Mouse (Mus musculus) left cerebral cortex, adult 6 months (tissue): ENCODE measurements around the gene Armc7. TPM values are rescaled to one million over a fixed set of nuclear protein-coding genes. Genes with fewer than 3 reads are reported as not detected.

ENCODE experiments used
- long read RNA-seq, 2 experiments: library from polyadenylated mRNA; unstranded; transcript quantifications; one replicate each; pipeline ENCODE4 v2.0.0; 2019 to 2020
- polyA plus RNA-seq: library from polyadenylated mRNA; unstranded; fragments of <200 nt; fragmentation: Nextera tagmentation; gene quantifications from 2 replicates; pipeline ENCODE4 v1.2.3, GENCODE M21; 2021

The Armc7 gene
- 8.7 and 8.9 TPM in 2 replicates for polyA plus RNA-seq
- long read RNA-seq, experiment 1, transcript Armc7-201 (3 exons, 2,260 nt), result major isoform, 35 of 61 reads
- long read RNA-seq, experiment 1, transcript Armc7-204 (2 exons, 662 nt), result minor isoform, 7 of 61 reads
- long read RNA-seq, experiment 1, partial matches to known transcripts, result 5 of 61 reads
- long read RNA-seq, experiment 1, other reads (novel, unspliced or antisense), result 10 of 61 reads
- long read RNA-seq, experiment 2, transcript Armc7-201 (3 exons, 2,260 nt), result major isoform, 8 of 14 reads
- long read RNA-seq, experiment 2, partial matches to known transcripts, result 0 of 14 reads
- long read RNA-seq, experiment 2, other reads (novel, unspliced or antisense), result 6 of 14 reads

DNA sequence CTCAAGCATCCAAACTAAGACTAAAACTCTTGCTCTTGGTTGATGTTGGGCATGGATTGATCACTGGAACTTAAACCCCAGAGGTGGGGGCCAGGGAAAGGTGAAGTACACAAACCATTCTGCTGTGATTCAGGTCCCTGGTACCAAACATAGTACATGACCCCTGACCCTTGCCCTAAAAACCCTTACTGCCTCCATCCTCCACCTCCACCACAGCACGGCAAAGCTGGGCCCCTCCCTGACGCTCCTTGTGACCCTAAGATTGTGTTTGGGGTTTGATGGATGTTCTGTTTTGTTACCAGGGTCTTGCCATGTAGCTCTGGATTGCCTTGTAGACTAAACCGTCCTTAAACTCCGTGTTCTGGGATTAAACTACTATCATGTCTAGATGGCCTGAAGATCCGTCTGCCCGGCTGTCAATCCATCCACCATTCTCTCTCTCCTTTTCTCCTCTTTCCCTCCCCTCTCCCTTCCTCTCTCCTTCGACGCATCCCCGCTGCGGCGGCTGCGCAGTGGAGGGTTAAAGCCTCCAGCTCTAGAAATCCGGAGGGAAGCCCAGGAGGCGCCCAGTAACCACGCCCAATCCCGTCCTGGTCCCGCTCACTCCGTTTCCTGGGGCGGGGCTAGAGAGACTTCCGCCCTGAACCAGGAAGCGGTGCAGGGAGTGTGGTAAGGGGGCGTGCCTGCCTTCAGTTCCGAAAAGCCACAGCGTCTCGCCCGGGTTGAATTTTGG, at the start of gene Armc7:
Gene Armc7, plus strand, starts transcription at position 643 of the 733 bp plus-strand sequence.

DNA sequence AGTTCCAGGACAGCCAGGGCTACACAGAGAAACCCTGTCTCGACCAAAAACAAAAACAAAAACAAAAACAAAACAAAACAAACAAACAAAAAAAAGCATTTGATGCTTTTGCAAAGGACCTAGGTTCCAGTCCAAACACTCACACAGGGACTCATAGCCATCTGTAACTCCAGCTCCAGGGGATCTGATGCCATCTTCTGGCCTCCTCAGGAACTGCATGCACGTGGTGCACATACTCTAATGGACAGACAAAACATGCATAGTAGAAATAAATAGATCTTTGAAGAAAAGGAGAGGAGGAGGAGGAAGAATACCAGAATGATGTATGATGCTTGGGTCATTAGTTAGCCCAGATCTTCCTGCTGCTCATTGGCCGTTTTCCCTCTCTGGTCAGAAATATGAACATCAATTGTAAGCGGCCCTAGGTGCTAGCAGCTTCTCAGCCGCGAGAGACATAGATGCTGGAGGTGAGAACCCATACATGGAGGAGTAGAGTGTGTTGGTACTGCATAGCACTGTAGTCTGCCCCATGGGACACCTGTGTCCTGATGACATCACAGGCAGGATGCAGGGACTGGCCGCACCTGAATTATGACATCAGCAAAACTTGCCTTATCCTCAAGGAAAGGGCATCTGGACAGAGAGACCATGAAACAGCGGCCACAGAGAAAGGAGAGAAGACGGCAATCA, 35.4 kb upstream of the Armc7 start, which contains the start of gene Trim80:
Gene Trim80, plus strand, starts transcription at position 640 of the 690 bp plus-strand sequence.

DNA sequence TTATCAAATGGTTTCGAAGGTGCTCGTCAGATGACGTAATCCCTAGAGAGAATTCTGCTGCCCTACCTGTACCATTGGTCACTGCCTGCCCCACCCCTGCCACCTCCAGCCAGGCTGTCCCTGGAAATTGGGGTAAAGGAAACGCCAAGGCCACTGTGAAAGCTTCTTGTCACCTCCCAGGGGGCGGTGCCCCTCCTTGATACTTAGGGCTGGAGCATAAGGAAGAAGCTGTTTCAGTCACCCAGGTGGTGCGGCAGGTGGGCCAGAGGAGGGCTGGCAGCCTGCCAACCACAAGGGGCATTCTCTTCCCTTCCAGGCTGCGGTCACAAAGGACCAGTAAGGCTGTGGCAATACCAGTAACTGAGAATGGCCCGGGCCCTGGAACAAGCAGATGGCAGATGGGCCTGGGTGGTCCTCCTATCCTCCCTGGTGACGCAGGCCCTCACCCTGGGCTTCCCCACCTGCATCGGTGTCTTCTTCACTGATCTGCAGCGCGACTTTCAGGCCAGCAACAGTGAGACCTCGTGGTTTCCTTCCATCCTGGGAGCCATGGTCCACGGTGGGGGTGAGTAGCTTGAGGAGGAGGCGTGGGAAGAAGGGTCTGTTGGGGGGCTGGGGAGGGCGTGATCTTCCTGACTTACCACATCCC, 13.1 kb upstream of the Armc7 start, which contains the start of gene Slc16a5:
Gene Slc16a5, plus strand, starts transcription at position 232 of the 649 bp plus-strand sequence.

DNA sequence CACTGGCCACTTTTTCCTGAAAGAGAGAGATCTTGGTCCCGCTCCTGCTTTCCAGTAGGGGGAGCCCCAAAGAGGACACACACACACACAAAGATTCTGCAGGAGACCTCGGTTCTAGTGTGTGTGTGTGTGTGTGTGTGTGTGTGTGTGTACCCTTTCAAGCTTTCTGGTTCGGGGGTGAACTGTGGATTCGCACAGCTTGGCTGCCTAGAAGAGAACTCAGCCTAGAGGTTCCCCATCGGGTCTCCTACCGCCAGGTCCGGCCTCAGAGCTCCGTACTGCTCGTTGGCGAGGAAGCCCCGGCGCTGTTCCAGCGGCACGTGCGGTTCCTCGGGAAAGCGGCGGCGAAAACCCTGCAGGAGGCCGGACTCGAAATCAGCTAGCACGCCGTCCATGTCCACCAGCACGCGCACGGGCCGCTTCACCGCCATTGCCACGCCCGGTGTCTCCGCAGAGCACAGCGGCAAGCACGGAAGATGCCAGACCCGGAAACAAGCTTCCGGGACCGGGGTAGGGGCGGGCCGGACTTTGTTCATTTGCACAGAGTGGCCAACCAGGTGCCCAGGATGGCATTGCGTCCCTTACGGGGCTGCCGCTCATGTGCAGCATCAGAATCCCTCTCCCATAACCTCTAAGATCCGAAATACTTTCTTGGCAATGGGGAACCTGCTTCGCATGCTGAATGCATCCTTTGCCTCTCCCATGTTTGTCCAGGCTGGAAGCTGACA, 16.1 kb downstream of the Armc7 start, which contains the start of gene Nt5c:
Gene Nt5c, minus strand, starts transcription at position 507 of the 728 bp plus-strand sequence.

DNA sequence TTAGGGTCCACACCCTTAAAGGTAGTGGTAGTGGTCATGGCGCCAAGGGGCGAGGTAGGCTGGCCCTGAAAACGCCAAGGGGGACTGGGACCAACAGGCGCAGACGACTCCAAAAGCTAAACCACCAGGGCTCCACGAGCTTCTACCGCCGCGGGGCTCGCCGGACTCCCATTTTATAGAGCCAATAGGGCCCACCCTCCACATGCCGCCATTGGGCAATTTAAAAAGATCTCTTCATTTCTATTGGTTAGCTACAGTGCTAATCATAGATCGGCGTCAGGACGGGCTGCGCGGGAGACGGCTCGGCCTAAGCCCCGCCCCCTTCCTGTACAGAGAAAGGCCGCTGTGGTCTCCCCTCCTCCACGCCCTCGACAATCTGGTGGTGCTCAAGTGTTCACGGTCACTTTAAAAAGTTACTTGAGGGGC, 38.8 kb downstream of the Armc7 start, which contains the start of gene Jpt1:
Gene Jpt1, minus strand, starts transcription at position 150 of the 426 bp plus-strand sequence.

DNA sequence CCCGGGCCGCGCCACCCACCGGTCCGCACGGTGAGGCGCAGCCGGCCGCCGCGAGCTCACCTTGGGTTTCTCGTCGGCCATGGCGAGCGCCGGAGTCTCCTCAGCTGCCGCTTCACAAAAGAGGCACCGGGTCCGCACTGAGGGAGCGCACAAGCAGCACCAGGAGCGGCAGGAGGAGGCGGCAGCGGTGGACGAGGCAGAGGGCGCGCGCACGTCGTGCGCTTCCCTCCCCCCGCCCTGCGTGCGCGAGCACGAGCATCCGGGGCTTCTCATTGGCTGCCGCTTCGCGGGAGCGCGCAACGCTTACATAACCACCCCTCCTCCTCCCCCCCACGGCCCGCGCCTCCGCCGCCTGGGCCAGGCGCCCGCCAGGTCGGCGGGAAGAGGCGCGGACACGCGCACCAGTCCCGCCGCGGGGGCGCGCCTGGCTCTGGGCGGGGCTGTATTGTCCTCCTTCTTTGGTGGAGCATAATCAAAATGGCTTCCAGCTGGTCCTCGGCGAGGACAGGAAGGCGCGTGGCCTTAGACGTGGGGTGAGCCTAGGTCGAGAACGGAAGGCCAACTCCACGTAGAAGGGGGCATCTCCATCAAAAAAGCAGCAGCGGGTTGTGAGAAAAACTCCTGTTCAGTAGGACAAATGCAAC, 60.7 kb downstream of the Armc7 start, which contains the start of gene Sumo2:
Gene Sumo2, minus strand, starts transcription at position 239 of the 644 bp plus-strand sequence.

Other genes with a start within 250 kb of the Armc7 start
- 2.8 and 6.7 TPM in 2 replicates for gene Grin2c, start 208.4 kb upstream of the Armc7 start, polyA plus RNA-seq
- gene Fdxr, start 198.6 kb upstream of the Armc7 start, polyA plus RNA-seq, result 7.4 and 8.5 TPM in 2 replicates
- 2.0 and 2.5 TPM in 2 replicates for gene Fads6, start 178.0 kb upstream of the Armc7 start, polyA plus RNA-seq
- 1.2 and 2.5 TPM in 2 replicates for gene Otop2, start 168.5 kb upstream of the Armc7 start, polyA plus RNA-seq
- gene Ush1g, start 153.6 kb upstream of the Armc7 start, polyA plus RNA-seq, result 0.27 and 0.36 TPM in 2 replicates
- gene Otop3, start 140.9 kb upstream of the Armc7 start, polyA plus RNA-seq, result 0.15 and 0.21 TPM in 2 replicates
- gene Hid1, start 107.9 kb upstream of the Armc7 start, polyA plus RNA-seq, result 58.1 and 64.1 TPM in 2 replicates
- 6.6 and 13.2 TPM in 2 replicates for gene Cdr2l, start 93.8 kb upstream of the Armc7 start, polyA plus RNA-seq
- gene Mrpl58, start 71.9 kb upstream of the Armc7 start, polyA plus RNA-seq, result 211 and 277 TPM in 2 replicates
- 1,610 and 1,643 TPM in 2 replicates for gene Atp5h, start 55.7 kb upstream of the Armc7 start, polyA plus RNA-seq
- gene Kctd2, start 55.5 kb upstream of the Armc7 start, polyA plus RNA-seq, result 8.4 and 9.6 TPM in 2 replicates
- gene Trim80, start 35.1 kb upstream of the Armc7 start, polyA plus RNA-seq, result not detected in 2 replicates
- 0.15 and 0.38 TPM in 2 replicates for gene Slc16a5, start 13.2 kb upstream of the Armc7 start, polyA plus RNA-seq
- 122 and 134 TPM in 2 replicates for gene Nt5c, start 16.2 kb downstream of the Armc7 start, polyA plus RNA-seq
- gene Jpt1, start 38.7 kb downstream of the Armc7 start, polyA plus RNA-seq, result 221 and 286 TPM in 2 replicates
- gene Sumo2, start 60.6 kb downstream of the Armc7 start, polyA plus RNA-seq, result 614 and 680 TPM in 2 replicates
- 24.0 and 25.4 TPM in 2 replicates for gene Nup85, start 88.8 kb downstream of the Armc7 start, polyA plus RNA-seq
- gene Mrps7, start 128.3 kb downstream of the Armc7 start, polyA plus RNA-seq, result 52.9 and 69.6 TPM in 2 replicates
- gene Gga3, start 128.4 kb downstream of the Armc7 start, polyA plus RNA-seq, result 5.6 and 19.8 TPM in 2 replicates
- gene Mif4gd, start 137.3 kb downstream of the Armc7 start, polyA plus RNA-seq, result 21.1 and 23.1 TPM in 2 replicates
- 42.4 and 49.2 TPM in 2 replicates for gene Slc25a19, start 152.6 kb downstream of the Armc7 start, polyA plus RNA-seq
- gene Grb2, start 232.9 kb downstream of the Armc7 start, polyA plus RNA-seq, result 18.5 and 33.1 TPM in 2 replicates